Mouse (Mus musculus) neural tube, embryonic 12.5 days (tissue): ENCODE data around the gene Gm9747. TPM values are rescaled to one million over a fixed set of nuclear protein-coding genes. Genes with fewer than 3 reads are reported as not detected.

Experiments used
- ATAC-seq: fragments of 200-750 bp; cut with Nextera tagmentation; 2 replicates; pipeline ENCODE4 v1.8.0; 2017; ENCODE audit warnings: low read depth, mild to moderate bottlenecking, moderate TSS enrichment, moderate library complexity; ENCODE audit not compliant: low FRiP score
- H3K27ac ChIP-seq: fragments of 300-500 bp; sonication (generic); 2 replicates; pipeline ENCODE4 v1.5.1; 2016
- H3K27me3 ChIP-seq: fragments of 300-500 bp; sonication (generic); replicated peaks from 2 replicates; pipeline ENCODE4 v1.6.1; 2016; ENCODE audit warnings: mild to moderate bottlenecking
- H3K36me3 ChIP-seq: fragments of 300-500 bp; sonication (generic); 2 replicates; pipeline ENCODE4 v1.6.1; 2016; ENCODE audit warnings: mild to moderate bottlenecking
- H3K4me1 ChIP-seq: fragments of 300-500 bp; sonication (generic); 2 replicates; pipeline ENCODE4 v1.6.1; 2016
- H3K4me2 ChIP-seq: fragments of 300-500 bp; sonication (generic); replicated peaks from 2 replicates; pipeline ENCODE4 v1.6.1; 2016; ENCODE audit warnings: mild to moderate bottlenecking
- H3K4me3 ChIP-seq: fragments of 300-500 bp; sonication (generic); 2 replicates; pipeline ENCODE4 v1.5.1; 2016
- H3K9ac ChIP-seq: fragments of 300-500 bp; sonication (generic); 2 replicates; pipeline ENCODE4 v1.6.1; 2016; ENCODE audit warnings: mild to moderate bottlenecking
- H3K9me3 ChIP-seq: fragments of 300-500 bp; sonication (generic); 2 replicates; pipeline ENCODE4 v1.6.1; 2016; ENCODE audit warnings: mild to moderate bottlenecking
- WGBS: fragments of 180-500 bp; shearing (Covaris S2); methylation state at CpG from one replicate; pipeline ENCODE4 v1.1.7; 2016; 5-methylcytosine and 5-hydroxymethylcytosine counted together
- polyA plus RNA-seq: library from polyadenylated mRNA; unstranded; fragments of >200 nt; fragmentation: Nextera tagmentation; extraction: Ambion mirVana; gene quantifications from 2 replicates; pipeline ENCODE4 v1.2.1, GENCODE M21; 2016

Gm9747 gene
- polyA plus RNA-seq, result 30.7 and 31.0 TPM in 2 replicates

DNA sequence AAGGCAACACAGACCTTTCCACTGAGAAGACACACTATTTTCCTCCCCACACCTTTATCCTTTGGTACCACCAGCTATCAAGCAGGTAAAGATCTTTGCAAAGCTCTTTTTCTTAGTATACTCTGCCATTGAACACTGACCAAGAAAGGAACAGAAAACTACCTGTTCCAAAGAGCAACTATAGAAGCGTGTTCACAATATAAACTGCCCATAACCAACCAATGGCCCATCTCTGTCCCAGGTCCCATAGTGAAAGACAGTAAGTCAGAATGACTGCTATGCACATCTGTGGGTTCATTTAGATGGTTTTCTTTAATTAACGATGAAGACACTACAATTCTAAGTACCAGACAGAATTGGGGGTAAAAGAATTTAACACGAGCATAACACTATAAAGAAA lies at the start of gene Gm9747:
Gene Gm9747, plus strand, starts transcription at position 301 of the 400 bp plus-strand sequence.
- WGBS, result 91% methylated on average over 3 of the region's 3 CpGs
- Histone ChIP-seq H3K27me3 (no peaks in the 10 kb centered on the region), H3K27ac (no peak within 1 kb of the TSS), H3K9ac (no peak within 1 kb of the TSS), H3K4me2 (no peak within 1 kb of the TSS), H3K9me3 (no peaks in the 10 kb centered on the region), H3K36me3 (peaks cover 10% of the 10 kb centered on the region), H3K4me1 (no peaks in the 10 kb centered on the region), H3K4me3 (no peak within 1 kb of the TSS)
- no peak for ATAC-seq

DNA sequence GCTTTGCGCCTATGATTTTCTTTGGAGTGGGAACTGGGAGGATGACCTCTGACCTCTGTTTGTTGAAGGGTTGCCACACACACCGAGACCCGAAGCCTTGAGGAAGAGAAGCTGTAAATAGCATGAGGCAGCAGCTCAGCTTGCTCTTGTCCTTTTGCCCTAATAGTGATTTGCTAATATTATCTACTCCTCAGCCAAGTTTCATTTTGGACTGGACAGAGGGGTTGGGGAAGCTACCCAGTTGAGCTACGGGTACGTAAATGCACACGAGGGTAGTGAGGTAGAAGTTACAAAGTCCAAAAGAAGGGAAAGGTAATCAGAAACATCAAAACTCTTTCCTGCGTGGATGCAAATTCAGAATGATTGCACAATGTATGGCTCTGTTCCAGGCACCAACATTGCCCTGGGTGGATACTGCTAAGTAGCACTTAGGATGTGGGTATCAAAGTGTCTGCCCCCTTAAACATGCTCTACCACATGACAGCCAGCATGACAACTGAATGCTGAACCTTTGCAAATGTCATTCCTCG lies 48.9 kb upstream of the Gm9747 start:
- Histone ChIP-seq H3K27me3 (no peaks in the 10 kb centered on the region; the same call in 1 of the 2 replicates), H3K4me3 (no peak overlapping the region), H3K9me3 (no peaks in the 10 kb centered on the region), H3K9ac (no peak overlapping the region), H3K4me2 (no peak overlapping the region), H3K36me3 (no peaks in the 10 kb centered on the region), H3K4me1 (no peaks in the 10 kb centered on the region), H3K27ac (no peak overlapping the region)
- 79% methylated on average over 8 of the region's 8 CpGs for whole genome bisulfite sequencing
- ATAC-seq, result no peak

DNA sequence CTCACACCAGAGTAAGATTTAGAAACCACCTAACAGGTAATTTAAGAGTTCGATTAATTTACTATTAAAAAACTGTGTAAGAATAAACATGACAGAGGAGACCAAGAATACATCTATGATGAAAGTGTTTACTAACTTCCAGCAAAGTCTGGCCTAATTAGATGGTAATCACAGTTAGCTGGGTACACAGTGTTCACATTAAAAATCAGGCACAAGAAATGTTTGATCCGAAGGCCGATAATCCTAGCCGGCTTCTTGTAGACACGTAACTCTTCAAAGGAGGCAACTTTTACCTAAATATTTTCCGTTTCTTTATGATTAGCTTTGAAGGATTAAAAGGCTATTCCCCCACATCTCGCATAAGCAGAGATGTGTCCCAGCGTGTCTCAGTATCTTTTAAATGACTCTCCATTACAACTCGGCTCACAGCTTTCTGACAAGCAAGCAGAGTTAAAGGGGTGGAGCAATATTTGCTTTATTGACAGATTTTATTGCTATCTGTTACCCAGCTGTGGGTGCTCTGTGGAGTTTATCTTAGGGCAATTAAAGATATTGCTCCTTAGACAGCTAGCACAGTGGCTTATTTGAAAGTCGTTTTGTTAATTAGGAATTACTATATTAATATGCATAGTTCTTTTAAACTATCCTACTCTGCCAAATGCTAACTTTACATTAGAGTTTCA lies 44.2 kb upstream of the Gm9747 start:
- H3K4me2 ChIP-seq, result no peak overlapping the region
- H3K27ac ChIP-seq, result no peak overlapping the region
- H3K27me3 ChIP-seq, result peaks cover 5% of the 10 kb centered on the region
- H3K9me3 ChIP-seq, result no peaks in the 10 kb centered on the region
- no peak overlapping the region for H3K4me3 ChIP-seq
- ATAC-seq, result no peak
- 75% methylated on average over 10 of the region's 10 CpGs for WGBS
- no peaks in the 10 kb centered on the region for H3K36me3 ChIP-seq
- H3K9ac ChIP-seq, result no peak overlapping the region
- no peaks in the 10 kb centered on the region for H3K4me1 ChIP-seq

DNA sequence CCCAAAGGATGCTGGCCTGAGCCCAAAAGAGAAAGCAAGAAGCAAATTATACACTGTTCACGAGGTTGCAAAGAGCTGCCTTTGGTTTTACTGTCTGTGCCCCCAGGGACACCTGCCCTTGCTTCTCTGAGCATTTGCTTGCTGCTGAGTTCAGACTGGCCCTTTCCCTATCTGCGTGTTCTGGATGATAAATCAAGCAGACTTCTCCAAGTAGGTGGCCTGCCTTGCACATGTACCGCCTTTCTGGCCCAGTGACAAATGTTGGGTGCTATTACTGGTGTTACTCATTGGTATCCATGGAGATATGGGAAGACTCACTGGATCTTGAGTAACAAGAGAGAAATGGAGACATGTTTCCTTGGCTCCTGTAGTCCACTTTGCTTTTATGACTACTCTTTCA lies 43.4 kb upstream of the Gm9747 start:
- Histone ChIP-seq H3K4me1 (no peaks in the 10 kb centered on the region), H3K9me3 (no peaks in the 10 kb centered on the region), H3K36me3 (no peaks in the 10 kb centered on the region), H3K4me2 (no peak overlapping the region), H3K27me3 (peaks cover 5% of the 10 kb centered on the region), H3K9ac (no peak overlapping the region), H3K4me3 (no peak overlapping the region), H3K27ac (no peak overlapping the region)
- peak; percentile 80 for ATAC-seq
- WGBS, result 9% methylated on average over 3 of the region's 3 CpGs

DNA sequence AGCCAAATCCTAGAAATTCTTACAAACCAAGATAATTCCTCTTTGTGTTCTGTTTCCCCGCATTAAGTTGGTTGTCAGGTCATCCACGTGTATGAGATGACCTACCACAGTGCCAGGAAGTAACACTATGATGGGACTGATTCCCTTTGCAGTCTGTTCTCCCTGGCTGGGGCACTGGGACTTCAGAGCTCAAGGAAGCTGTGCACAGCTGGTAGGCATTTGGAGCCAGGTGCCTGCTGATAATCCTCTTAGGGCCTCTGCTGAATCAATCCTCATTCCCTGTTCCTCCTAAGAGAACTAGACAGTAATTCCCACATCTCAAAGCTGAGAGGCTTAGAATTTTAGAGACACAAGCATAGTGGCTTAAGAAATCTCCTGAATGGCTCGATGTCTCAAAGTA lies 41.3 kb upstream of the Gm9747 start:
- Histone ChIP-seq H3K9me3 (no peaks in the 10 kb centered on the region), H3K4me3 (no peak overlapping the region), H3K27ac (no peak overlapping the region), H3K4me1 (no peaks in the 10 kb centered on the region), H3K4me2 (no peak overlapping the region), H3K36me3 (no peaks in the 10 kb centered on the region), H3K9ac (no peak overlapping the region), H3K27me3 (peaks cover 5% of the 10 kb centered on the region)
- WGBS, result 68% methylated on average over 3 of the region's 3 CpGs
- no peak for ATAC-seq

DNA sequence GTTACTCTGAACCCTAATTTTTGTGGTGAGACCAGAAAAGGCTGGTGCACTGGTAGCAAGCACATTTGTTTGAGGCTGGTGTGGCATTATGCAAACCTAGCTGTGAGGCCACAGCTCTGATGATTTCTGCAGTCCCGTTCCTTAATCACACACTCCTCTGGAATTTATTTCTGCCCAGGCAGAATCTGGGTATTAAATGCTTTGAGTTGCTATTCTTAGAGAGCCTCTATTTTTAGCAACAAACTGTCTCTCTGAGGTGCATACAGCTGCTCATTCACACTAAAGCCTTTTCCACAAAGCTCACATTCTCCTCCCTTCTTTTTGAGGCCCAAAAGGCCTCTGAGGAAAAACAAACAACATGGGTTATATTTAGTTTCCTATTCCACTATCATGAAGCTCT lies 33.0 kb upstream of the Gm9747 start:
- WGBS, result 38% methylated on average over 1 of the region's 1 CpGs
- no peaks in the 10 kb centered on the region for H3K27me3 ChIP-seq
- H3K27ac ChIP-seq, result no peak overlapping the region
- no peak overlapping the region for H3K4me2 ChIP-seq
- H3K9ac ChIP-seq, result no peak overlapping the region
- H3K4me1 ChIP-seq, result no peaks in the 10 kb centered on the region
- no peak overlapping the region for H3K4me3 ChIP-seq
- no peaks in the 10 kb centered on the region for H3K36me3 ChIP-seq
- no peaks in the 10 kb centered on the region for H3K9me3 ChIP-seq
- no peak for ATAC-seq

DNA sequence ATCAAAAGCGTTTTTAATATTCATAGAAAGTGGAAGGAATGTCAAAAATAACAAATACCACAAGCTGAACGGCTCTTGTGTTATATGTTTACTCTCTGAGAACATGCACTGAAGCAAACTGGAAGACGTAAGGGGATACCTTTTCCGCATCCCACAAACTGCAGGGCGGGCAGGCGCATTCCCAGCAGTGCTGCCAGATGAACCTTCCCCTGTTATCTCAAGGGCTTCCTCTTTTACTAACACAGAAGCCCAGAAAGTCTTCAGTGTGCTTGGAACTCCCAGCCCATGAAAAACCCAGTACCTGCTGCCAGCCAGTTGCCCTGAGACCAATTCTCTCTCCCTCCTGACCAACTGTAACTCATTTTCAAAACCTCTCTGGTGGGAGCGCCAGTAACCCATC lies 32.3 kb upstream of the Gm9747 start:
- Histone ChIP-seq H3K27me3 (no peaks in the 10 kb centered on the region), H3K4me1 (no peaks in the 10 kb centered on the region), H3K36me3 (no peaks in the 10 kb centered on the region), H3K27ac (no peak overlapping the region), H3K9me3 (no peaks in the 10 kb centered on the region), H3K9ac (no peak overlapping the region), H3K4me2 (no peak overlapping the region), H3K4me3 (no peak overlapping the region)
- ATAC-seq, result no peak
- 80% methylated on average over 7 of the region's 7 CpGs for WGBS

DNA sequence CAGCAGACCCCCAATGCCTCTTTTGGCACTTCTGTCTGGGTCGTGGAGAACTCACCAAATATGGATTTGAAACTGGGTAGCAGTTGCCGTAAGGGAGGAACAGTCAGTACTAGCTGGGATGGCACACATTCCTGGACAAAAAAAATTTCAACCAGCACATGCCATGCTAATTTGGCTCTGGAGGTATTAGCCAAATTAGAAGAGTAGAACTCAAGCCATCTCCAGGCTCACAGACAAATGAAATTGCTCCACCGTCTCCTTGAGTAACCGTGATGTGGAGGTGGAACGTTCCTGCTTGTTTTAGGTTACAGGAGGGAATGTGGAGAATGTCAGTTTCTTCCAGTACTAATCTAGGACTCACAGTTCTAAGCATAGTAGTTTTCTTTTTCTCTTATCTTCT lies 25.4 kb upstream of the Gm9747 start:
- H3K27ac ChIP-seq, result no peak overlapping the region
- H3K4me3 ChIP-seq, result no peak overlapping the region
- no peaks in the 10 kb centered on the region for H3K4me1 ChIP-seq
- no peaks in the 10 kb centered on the region for H3K27me3 ChIP-seq
- no peaks in the 10 kb centered on the region for H3K36me3 ChIP-seq
- no peak overlapping the region for H3K9ac ChIP-seq
- H3K9me3 ChIP-seq, result 0 out of 2 replicates have a peak, but pooled peaks cover 5% of the 10 kb centered on the region
- H3K4me2 ChIP-seq, result no peak overlapping the region
- ATAC-seq, result no peak
- 91% methylated on average over 5 of the region's 5 CpGs for WGBS

DNA sequence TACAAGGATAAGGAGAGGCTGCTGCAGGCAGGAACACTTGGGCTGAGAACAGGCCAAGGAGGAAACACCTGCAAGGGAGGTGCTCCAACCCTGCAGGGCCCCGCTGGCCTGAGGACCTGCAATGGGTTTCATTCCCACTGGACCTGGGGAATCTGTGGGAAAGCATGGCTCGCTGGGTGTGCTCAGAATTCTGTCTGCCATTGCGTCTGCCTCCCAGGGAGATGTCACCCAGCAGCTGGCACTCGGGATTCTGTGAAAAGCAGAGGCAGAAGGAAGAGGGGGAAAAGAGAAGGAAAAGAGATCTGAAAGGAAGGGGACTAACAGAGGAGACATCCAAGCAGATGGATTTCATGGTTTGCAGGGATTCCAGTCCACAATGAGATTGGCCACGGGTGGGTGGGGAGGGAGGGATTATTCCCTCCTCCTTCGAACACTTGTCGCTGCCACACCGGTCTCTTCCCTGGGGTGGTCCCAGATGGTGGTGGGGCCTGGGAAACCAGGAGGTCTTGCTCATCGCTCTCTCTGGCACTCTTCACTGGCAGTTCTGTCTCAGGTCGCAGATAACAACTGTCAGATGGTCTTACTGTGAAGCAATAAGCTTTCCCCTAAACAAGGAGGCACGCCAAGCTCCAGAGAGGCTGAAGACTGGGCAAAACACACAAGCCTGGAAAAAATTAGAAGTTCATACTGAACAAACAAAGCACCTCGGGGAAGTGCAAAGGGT lies 12.1 kb upstream of the Gm9747 start:
- H3K9me3 ChIP-seq, result no peaks in the 10 kb centered on the region
- no peak for ATAC-seq
- no peaks in the 10 kb centered on the region for H3K27me3 ChIP-seq
- WGBS, result 54% methylated on average over 12 of the region's 12 CpGs
- no peaks in the 10 kb centered on the region for H3K36me3 ChIP-seq
- no peak overlapping the region for H3K27ac ChIP-seq
- no peaks in the 10 kb centered on the region for H3K4me1 ChIP-seq
- H3K9ac ChIP-seq, result no peak overlapping the region
- H3K4me2 ChIP-seq, result no peak overlapping the region
- H3K4me3 ChIP-seq, result no peak overlapping the region

DNA sequence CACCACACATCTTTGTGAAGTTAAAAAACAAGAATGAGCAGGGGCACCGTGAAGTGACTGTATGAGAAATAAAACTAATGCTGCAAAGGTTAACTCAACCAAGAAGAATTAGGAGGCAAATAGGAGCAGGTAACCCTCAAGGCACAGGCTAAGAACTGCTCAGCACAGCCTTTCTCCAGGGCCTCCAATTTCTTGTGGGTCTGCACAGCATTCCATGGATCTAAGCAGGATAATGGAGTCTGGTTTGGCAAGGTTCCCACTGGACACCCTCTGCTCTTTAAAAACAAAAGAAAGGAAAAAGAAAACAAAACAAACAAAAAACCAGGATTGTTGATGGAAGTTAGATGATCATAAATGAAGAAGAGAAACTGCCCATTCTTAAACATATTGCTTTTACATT lies 11.4 kb upstream of the Gm9747 start:
- Histone ChIP-seq H3K9ac (no peak overlapping the region), H3K27me3 (no peaks in the 10 kb centered on the region), H3K36me3 (no peaks in the 10 kb centered on the region), H3K27ac (no peak overlapping the region), H3K4me3 (no peak overlapping the region), H3K4me2 (no peak overlapping the region), H3K9me3 (no peaks in the 10 kb centered on the region), H3K4me1 (no peaks in the 10 kb centered on the region)
- 89% methylated on average over 1 of the region's 1 CpGs for WGBS
- ATAC-seq, result no peak

DNA sequence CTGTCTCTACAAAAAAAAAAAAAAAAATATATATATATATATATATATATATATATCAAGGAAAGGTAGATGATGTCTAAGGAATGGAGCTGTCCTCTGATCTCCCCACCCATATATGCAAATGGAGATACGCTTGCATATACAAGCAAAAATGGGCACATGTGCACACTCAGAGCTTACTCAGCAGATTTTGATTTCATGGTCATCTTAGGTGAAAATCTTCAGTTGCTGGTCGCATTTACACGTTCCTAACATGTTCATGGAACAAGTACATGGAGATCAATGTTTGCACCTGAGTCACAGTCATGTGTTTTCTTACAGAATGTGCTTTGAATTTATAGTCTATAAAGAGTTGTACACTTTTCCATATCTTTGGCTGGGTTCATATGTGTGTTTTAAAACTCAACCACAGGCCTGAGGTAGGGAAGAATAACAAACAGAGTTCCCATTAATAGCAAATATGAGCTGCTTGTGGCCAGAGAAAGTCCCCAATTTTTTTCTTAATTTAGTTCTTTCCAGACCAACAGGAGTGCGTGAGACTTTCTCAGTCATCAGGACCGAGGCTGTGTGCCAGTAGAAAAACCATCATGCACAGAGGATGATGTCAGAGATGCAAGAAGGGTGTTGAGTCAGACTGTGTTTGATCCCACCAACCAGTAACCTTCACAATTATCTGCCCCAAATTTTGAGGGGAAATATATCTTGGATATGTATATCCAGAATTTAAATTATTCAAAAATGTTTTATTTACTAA lies 9.7 kb upstream of the Gm9747 start:
- Histone ChIP-seq H3K27me3 (no peaks in the 10 kb centered on the region), H3K4me1 (no peaks in the 10 kb centered on the region), H3K36me3 (no peaks in the 10 kb centered on the region), H3K9ac (no peak overlapping the region), H3K4me3 (no peak overlapping the region), H3K27ac (no peak overlapping the region), H3K9me3 (no peaks in the 10 kb centered on the region), H3K4me2 (no peak overlapping the region)
- 92% methylated on average over 5 of the region's 5 CpGs for WGBS
- no peak for ATAC-seq

DNA sequence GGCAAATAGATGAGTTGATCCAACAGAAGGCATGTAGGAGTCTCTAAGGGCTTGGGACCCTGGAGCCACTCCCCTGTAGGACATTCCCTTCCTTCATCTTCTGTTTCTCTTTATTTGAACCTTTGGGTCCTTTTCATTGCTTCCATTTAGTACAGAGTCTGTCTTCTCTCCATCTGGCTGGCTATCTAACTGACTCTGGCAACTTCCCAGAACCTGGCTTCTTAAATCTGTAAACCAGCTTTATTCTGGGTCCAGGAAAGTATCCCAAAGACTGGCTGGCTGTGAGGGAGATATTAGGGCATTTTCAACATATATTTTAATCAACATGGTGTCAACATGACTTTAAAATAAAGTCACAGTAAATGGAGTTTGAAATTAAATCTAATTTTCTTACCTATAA lies 4.1 kb upstream of the Gm9747 start:
- no peaks in the 10 kb centered on the region for H3K27me3 ChIP-seq
- H3K27ac ChIP-seq, result no peak overlapping the region
- no peak for ATAC-seq
- no peak overlapping the region for H3K4me2 ChIP-seq
- no peak overlapping the region for H3K9ac ChIP-seq
- no peaks in the 10 kb centered on the region for H3K9me3 ChIP-seq
- H3K4me3 ChIP-seq, result no peak overlapping the region
- H3K36me3 ChIP-seq, result no peaks in the 10 kb centered on the region; the same call in 1 of the 2 replicates
- H3K4me1 ChIP-seq, result no peaks in the 10 kb centered on the region
